Mouse (Mus musculus) spleen, adult 2 months (tissue): ENCODE results near the gene Prl4a1.

ENCODE experiments used
- CTCF ChIP-seq: fragments of 200-500 bp; IDR thresholded peaks from 2 replicates; pipeline ENCODE4 v1.5.1; 2011; ENCODE audit warnings: mild to moderate bottlenecking, inconsistent platforms; ENCODE audit not compliant: insufficient read depth, insufficient read length, insufficient replicate concordance; ENCODE audit errors: extremely low read depth
- POLR2A ChIP-seq: fragments of 200-500 bp; IDR thresholded peaks from 2 replicates; pipeline ENCODE4 v1.6.1; 2011; ENCODE audit warnings: low read depth, low read length, inconsistent platforms

GRCm38 (mm10) chr13:27977646-27978045 is 38.4 kb upstream of the Prl4a1 start:
- TF ChIP-seq CTCF (no peak), POLR2A (no peak)
